Mouse (Mus musculus) ES-E14 (cell line): Measurements from ENCODE around the gene Scel. TPM values are rescaled to one million over a fixed set of nuclear protein-coding genes. Genes with fewer than 3 reads are reported as not detected.

Source experiments
- DNase-seq: peaks from one replicate; pipeline ENCODE4 v3.0.0-alpha.2; 2013; ENCODE audit warnings: low read depth, low spot score
- H3K27ac ChIP-seq: 2 replicates; pipeline ENCODE4 v1.5.1; 2012; ENCODE audit warnings: low read depth, mild to moderate bottlenecking, low read length, moderate library complexity, mixed read lengths; ENCODE audit not compliant: poor library complexity, insufficient read depth, severe bottlenecking
- H3K36me3 ChIP-seq: 2 replicates; pipeline ENCODE4 v1.6.1; 2012; ENCODE audit warnings: mild to moderate bottlenecking, low read length, moderate library complexity, mixed read lengths; ENCODE audit not compliant: control insufficient read depth, poor library complexity, insufficient read depth, severe bottlenecking
- H3K4me1 ChIP-seq, 2 experiments: fragments of 150-350 bp in 1 of 2; sonication (generic) in 1 of 2; 2 replicates each; pipeline ENCODE4 v1.6.1; 2012; ENCODE audit warnings: low read length in 2 of 2, mild to moderate bottlenecking in 1 of 2, mixed read lengths in 1 of 2; ENCODE audit not compliant: control insufficient read depth in 2 of 2, insufficient read depth in 2 of 2, poor library complexity in 1 of 2
- H3K4me3 ChIP-seq, 2 experiments: fragments of 150-350 bp in 1 of 2; sonication (generic) in 1 of 2; 2 replicates each; pipeline ENCODE4 v1.5.1; 2012; ENCODE audit warnings: low read length in 2 of 2, low read depth in 1 of 2, mild to moderate bottlenecking in 1 of 2, mixed read lengths in 1 of 2; ENCODE audit not compliant: insufficient read depth in 1 of 2, poor library complexity in 1 of 2, severe bottlenecking in 1 of 2
- H3K9ac ChIP-seq: 2 replicates; pipeline ENCODE4 v1.6.1; 2012; ENCODE audit warnings: low read depth, mild to moderate bottlenecking, low read length, mixed read lengths; ENCODE audit not compliant: poor library complexity, insufficient read depth, severe bottlenecking
- H3K9me3 ChIP-seq: fragments of 150-350 bp; sonication (generic); 2 replicates; pipeline ENCODE4 v1.6.1; 2012; ENCODE audit warnings: low read depth, mild to moderate bottlenecking, low read length; ENCODE audit not compliant: control insufficient read depth, insufficient read depth
- CHD2 ChIP-seq: IDR thresholded peaks from 2 replicates; pipeline ENCODE4 v1.6.1; 2014; ENCODE audit warnings: mild to moderate bottlenecking, low read depth, low read length, inconsistent platforms
- HCFC1 ChIP-seq: IDR thresholded peaks from 2 replicates; pipeline ENCODE4 v1.6.1; 2012; ENCODE audit warnings: low read length, inconsistent platforms, borderline replicate concordance; ENCODE audit not compliant: insufficient read depth
- MAFK ChIP-seq: IDR thresholded peaks from 2 replicates; pipeline ENCODE4 v1.6.1; 2014; ENCODE audit warnings: mild to moderate bottlenecking, low read depth, low read length, inconsistent platforms; ENCODE audit not compliant: insufficient read depth
- ZC3H11A ChIP-seq: IDR thresholded peaks from 2 replicates; pipeline ENCODE4 v1.6.1; 2012; ENCODE audit warnings: low read depth, mild to moderate bottlenecking, inconsistent platforms, low read length, borderline replicate concordance
- ZNF384 ChIP-seq: IDR thresholded peaks from 2 replicates; pipeline ENCODE4 v1.6.1; 2012; ENCODE audit warnings: low read depth, low read length, inconsistent platforms
- in situ Hi-C, 2 experiments: fragments of 600-800 bp; cut with MboI; formaldehyde crosslinking; loops; one replicate each; pipeline ENCODE4 v1.15.1; 2025; ENCODE audit warnings: low sequenced_read_pairs in 2 of 2, inconsistent platforms in 1 of 2; ENCODE audit not compliant: unreplicated experiment in 2 of 2
- total RNA-seq: library from RNA; depleted of rRNA; stranded (reverse); fragments of 300-350 nt; gene quantifications from 2 replicates; pipeline ENCODE4 v1.2.3, GENCODE M21; 2012

The Scel gene
- total RNA-seq, 1 experiment, result 0.49 TPM

GRCm38 (mm10) chr14:103587208-103587900, 74.2 kb downstream of the Scel start:
- H3K9me3 ChIP-seq, result no peaks in the 10 kb centered on the region
- no peaks in the 10 kb centered on the region for H3K4me1 ChIP-seq
- no peak overlapping the region for H3K27ac ChIP-seq
- no peak overlapping the region for H3K4me3 ChIP-seq
- in situ Hi-C loops, result no loop called here
- DNase-seq, result no peak
- H3K9ac ChIP-seq, result no peak overlapping the region
- no peaks in the 10 kb centered on the region for H3K36me3 ChIP-seq
- TF ChIP-seq MAFK (no peak), CHD2 (no peak), ZC3H11A (no peak)

- TF ChIP-seq HCFC1 (no peak), CHD2 (no peak), ZNF384 (no peak), ZC3H11A (no peak)
- H3K4me1 ChIP-seq, result no peaks in the 10 kb centered on the region
- DNase-seq, result no peak
- no peak overlapping the region for H3K4me3 ChIP-seq
- no peaks in the 10 kb centered on the region for H3K9me3 ChIP-seq
- no peak overlapping the region for H3K27ac ChIP-seq
- no peaks in the 10 kb centered on the region for H3K36me3 ChIP-seq
- in situ Hi-C loops, result no loop called here
- H3K9ac ChIP-seq, result no peak overlapping the region
Measured at GRCm38 (mm10) chr14:103589819-103590218, 76.7 kb downstream of the Scel start.

- no peaks in the 10 kb centered on the region for H3K9me3 ChIP-seq
- DNase-seq, result no peak
- no peak overlapping the region for H3K9ac ChIP-seq
- H3K4me3 ChIP-seq, result no peak overlapping the region
- TF ChIP-seq ZC3H11A, result no peak
- TF ChIP-seq ZNF384, result no peak
- no peaks in the 10 kb centered on the region for H3K36me3 ChIP-seq
- H3K27ac ChIP-seq, result no peak overlapping the region
- no peaks in the 10 kb centered on the region for H3K4me1 ChIP-seq
- in situ Hi-C loops, result no loop called here
Measured at GRCm38 (mm10) chr14:103595870-103596269, 82.7 kb downstream of the Scel start.

- Histone ChIP-seq H3K9ac (no peak overlapping the region), H3K9me3 (no peaks in the 10 kb centered on the region), H3K4me1 (no peaks in the 10 kb centered on the region), H3K36me3 (no peaks in the 10 kb centered on the region), H3K27ac (no peak overlapping the region), H3K4me3 (no peak overlapping the region)
- in situ Hi-C loops, result no loop called here
- DNase-seq, result no peak
- no peak for TF ChIP-seq MAFK
- TF ChIP-seq CHD2, result no peak
- no peak for TF ChIP-seq ZC3H11A
- no peak for TF ChIP-seq ZNF384
- TF ChIP-seq HCFC1, result no peak
Measured at GRCm38 (mm10) chr14:103608063-103608462, 94.9 kb downstream of the Scel start.

GRCm38 (mm10) chr14:103613573-103614271, 100.6 kb downstream of the Scel start:
- Histone ChIP-seq H3K4me1 (no peaks in the 10 kb centered on the region), H3K27ac (no peak overlapping the region), H3K4me3 (no peak overlapping the region), H3K36me3 (no peaks in the 10 kb centered on the region), H3K9me3 (no peaks in the 10 kb centered on the region), H3K9ac (no peak overlapping the region)
- TF ChIP-seq MAFK, result no peak
- no peak for TF ChIP-seq ZC3H11A
- TF ChIP-seq ZNF384, result no peak
- TF ChIP-seq HCFC1, result no peak
- TF ChIP-seq CHD2, result no peak
- DNase-seq, result no peak
- in situ Hi-C loops, result no loop called here
